Mouse (Mus musculus): Measurements from ENCODE around the gene Scarb2. TPM values are rescaled to one million over a fixed set of nuclear protein-coding genes. Genes with fewer than 3 reads are reported as not detected.

Scarb2 gene
- polyA plus RNA-seq, 1 experiment from 2014 or later: 18.7 TPM

DNA sequence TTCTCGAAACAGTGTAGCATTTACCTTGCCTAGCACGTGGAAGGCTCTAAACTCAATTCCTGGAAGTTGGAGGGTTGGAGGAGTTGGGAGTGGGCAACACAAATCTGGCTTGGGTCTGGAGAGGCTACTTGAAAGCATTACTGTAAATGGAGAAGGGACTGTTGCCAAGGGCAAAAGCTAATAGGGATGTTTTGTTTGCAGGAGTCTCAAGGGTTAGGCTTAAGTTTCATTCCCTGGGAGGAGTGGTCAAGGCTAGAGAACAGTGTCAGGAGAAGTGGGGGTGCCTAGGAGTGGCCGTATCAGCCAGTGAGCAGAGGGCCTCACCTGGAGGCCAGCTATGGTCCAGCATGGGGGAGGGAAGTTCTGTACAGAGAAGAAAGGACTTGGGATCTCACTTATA, 18.2 kb downstream of the Scarb2 start:
- 0 out of 2 replicates have a peak, but pooled peaks have one; percentile 8 for ATAC-seq (replicated peaks; ENCODE audit: extremely low read depth, insufficient read depth, low FRiP score)
- 58% methylated on average over 3 of the region's 3 CpGs for WGBS
- H3K27ac ChIP-seq (ENCODE audit: low read length): peak overlapping the region; percentile 74
- H3K27me3 ChIP-seq (ENCODE audit: control insufficient read depth, insufficient read depth, low read length): no peaks in the 10 kb centered on the region
- no peak overlapping the region for H3K4me2 ChIP-seq (ENCODE audit: low read depth, low read length)
- no peak overlapping the region for H3K4me3 ChIP-seq (ENCODE audit: low read length)
- H3K9ac ChIP-seq (ENCODE audit: low read length): no peak overlapping the region
- peaks cover 37% of the 10 kb centered on the region for H3K4me1 ChIP-seq (ENCODE audit: control insufficient read depth, insufficient read depth, low read length)
- peaks cover 4% of the 10 kb centered on the region for H3K9me3 ChIP-seq (replicated peaks; ENCODE audit: control insufficient read depth, low read length)
- H3K36me3 ChIP-seq (ENCODE audit: control insufficient read depth, insufficient read depth): peaks cover 12% of the 10 kb centered on the region

DNA sequence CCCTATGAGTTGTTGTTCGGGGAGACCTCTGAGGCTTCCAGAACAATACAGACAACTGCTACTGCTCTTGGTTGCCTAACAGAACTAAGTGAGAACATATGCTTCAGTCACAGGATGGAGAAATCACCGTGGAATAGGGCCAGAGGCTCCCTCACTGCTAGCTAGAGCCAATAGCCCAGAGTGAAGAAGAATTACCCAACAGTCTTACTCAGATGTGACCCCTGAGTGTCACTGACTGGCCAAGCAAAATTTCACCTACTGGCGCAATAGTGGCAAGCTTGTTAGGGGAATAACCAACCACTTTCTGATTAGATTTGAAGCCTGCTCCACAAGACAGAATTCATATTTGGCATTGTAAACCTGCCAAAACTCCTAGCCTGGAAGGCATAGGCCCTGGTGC, 19.9 kb downstream of the Scarb2 start:
- no peak for ATAC-seq (replicated peaks; ENCODE audit: extremely low read depth, insufficient read depth, low FRiP score)
- Histone ChIP-seq H3K9ac (ENCODE audit: low read length) (no peak overlapping the region), H3K27ac (ENCODE audit: low read length) (no peak overlapping the region), H3K27me3 (ENCODE audit: control insufficient read depth, insufficient read depth, low read length) (no peaks in the 10 kb centered on the region), H3K4me3 (ENCODE audit: low read length) (no peak overlapping the region), H3K4me1 (ENCODE audit: control insufficient read depth, insufficient read depth, low read length) (peaks cover 28% of the 10 kb centered on the region), H3K9me3 (replicated peaks; ENCODE audit: control insufficient read depth, low read length) (peaks cover 7% of the 10 kb centered on the region), H3K36me3 (ENCODE audit: control insufficient read depth, insufficient read depth) (peaks cover 24% of the 10 kb centered on the region), H3K4me2 (ENCODE audit: low read depth, low read length) (no peak overlapping the region)
- WGBS: 85% methylated on average over 3 of the region's 3 CpGs

DNA sequence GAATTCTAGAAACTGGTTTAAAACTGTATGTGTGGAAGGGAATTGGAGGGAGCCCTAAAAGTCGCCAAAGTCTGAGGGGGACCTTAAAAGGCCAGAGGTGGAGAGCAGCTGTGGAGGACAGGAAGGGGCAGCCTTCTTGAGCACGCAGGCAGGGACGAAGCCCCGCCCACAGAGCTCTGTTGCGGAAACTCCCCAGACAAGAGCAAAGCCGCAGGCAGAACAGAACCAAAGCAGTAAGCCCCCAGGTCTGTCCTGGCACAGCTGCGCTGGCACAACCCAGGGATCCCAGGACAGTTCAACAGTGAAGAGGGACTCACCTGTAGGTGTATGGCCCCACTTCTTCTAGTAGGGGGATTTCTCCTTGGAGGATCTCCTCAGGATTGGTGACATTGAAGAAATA, 21.8 kb downstream of the Scarb2 start:
- 55% methylated on average over 7 of the region's 7 CpGs for WGBS
- no peak for ATAC-seq (replicated peaks; ENCODE audit: extremely low read depth, insufficient read depth, low FRiP score)
- no peak overlapping the region for H3K4me2 ChIP-seq (ENCODE audit: low read depth, low read length)

DNA sequence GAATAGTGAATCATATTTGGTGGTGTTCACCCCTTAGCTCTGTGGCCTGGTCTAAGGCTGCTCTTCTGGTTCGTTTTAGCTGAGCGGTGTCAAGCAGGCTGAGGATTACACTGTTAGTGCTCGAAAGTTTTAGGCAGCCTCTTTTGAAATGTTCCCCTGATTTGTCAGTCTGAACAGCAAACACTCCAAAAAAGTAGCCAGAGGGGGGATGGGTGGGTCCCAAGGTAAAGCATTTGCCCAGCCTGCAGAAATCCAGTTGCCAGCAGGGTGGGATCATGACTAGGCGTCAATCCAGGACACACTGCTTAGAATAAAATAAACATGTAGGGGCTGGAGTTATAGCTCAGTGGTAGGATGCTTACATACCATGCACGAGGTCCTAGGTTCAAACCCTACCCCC, 33.8 kb downstream of the Scarb2 start:
- no peak for ATAC-seq (replicated peaks; ENCODE audit: extremely low read depth, insufficient read depth, low FRiP score)
- H3K4me3 ChIP-seq (ENCODE audit: low read length): no peak overlapping the region
- H3K9me3 ChIP-seq (replicated peaks; ENCODE audit: control insufficient read depth, low read length): no peaks in the 10 kb centered on the region
- peaks cover 5% of the 10 kb centered on the region; the same call in 1 of the 2 replicates for H3K36me3 ChIP-seq (ENCODE audit: control insufficient read depth, insufficient read depth)
- H3K4me2 ChIP-seq (ENCODE audit: low read depth, low read length): no peak overlapping the region
- H3K9ac ChIP-seq (ENCODE audit: low read length): no peak overlapping the region
- peaks cover 20% of the 10 kb centered on the region for H3K4me1 ChIP-seq (ENCODE audit: control insufficient read depth, insufficient read depth, low read length)
- H3K27me3 ChIP-seq (ENCODE audit: control insufficient read depth, insufficient read depth, low read length): no peaks in the 10 kb centered on the region
- 78% methylated on average over 5 of the region's 5 CpGs for WGBS
- no peak overlapping the region for H3K27ac ChIP-seq (ENCODE audit: low read length)

More for the DNA sequence above, 21.8 kb downstream of the Scarb2 start:
- Histone ChIP-seq H3K4me3 (ENCODE audit: low read length) (no peak overlapping the region), H3K27ac (ENCODE audit: low read length) (no peak overlapping the region; the same call in 1 of the 2 replicates), H3K9ac (ENCODE audit: low read length) (no peak overlapping the region), H3K9me3 (replicated peaks; ENCODE audit: control insufficient read depth, low read length) (peaks cover 7% of the 10 kb centered on the region), H3K27me3 (ENCODE audit: control insufficient read depth, insufficient read depth, low read length) (no peaks in the 10 kb centered on the region), H3K4me1 (ENCODE audit: control insufficient read depth, insufficient read depth, low read length) (peaks cover 25% of the 10 kb centered on the region), H3K36me3 (ENCODE audit: control insufficient read depth, insufficient read depth) (peaks cover 24% of the 10 kb centered on the region)

DNA sequence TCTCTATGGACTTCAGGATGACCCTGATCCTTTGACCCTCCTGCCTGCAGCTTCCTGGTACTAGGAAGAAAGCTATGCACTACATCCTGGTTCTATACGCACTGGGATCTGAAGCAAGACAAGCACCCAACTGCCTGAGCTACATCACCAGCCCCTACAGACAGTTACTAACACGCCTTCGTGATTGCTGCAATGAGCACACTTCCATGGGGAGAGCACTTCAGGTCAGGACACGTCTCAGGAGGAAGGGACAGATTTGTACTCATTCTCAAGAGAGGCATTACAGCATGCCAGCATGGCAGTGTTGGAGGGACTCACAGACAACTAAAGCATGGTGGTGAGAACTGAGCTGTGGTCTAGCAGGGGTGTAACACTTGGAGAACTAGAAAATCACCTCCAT, 35.1 kb downstream of the Scarb2 start:
- Histone ChIP-seq H3K36me3 (ENCODE audit: control insufficient read depth, insufficient read depth) (peaks cover 5% of the 10 kb centered on the region; the same call in 1 of the 2 replicates), H3K4me3 (ENCODE audit: low read length) (no peak overlapping the region), H3K4me2 (ENCODE audit: low read depth, low read length) (no peak overlapping the region), H3K9ac (ENCODE audit: low read length) (no peak overlapping the region), H3K9me3 (replicated peaks; ENCODE audit: control insufficient read depth, low read length) (no peaks in the 10 kb centered on the region), H3K27me3 (ENCODE audit: control insufficient read depth, insufficient read depth, low read length) (no peaks in the 10 kb centered on the region), H3K27ac (ENCODE audit: low read length) (no peak overlapping the region), H3K4me1 (ENCODE audit: control insufficient read depth, insufficient read depth, low read length) (peaks cover 32% of the 10 kb centered on the region)
- no peak for ATAC-seq (replicated peaks; ENCODE audit: extremely low read depth, insufficient read depth, low FRiP score)
- 82% methylated on average over 4 of the region's 4 CpGs for WGBS

DNA sequence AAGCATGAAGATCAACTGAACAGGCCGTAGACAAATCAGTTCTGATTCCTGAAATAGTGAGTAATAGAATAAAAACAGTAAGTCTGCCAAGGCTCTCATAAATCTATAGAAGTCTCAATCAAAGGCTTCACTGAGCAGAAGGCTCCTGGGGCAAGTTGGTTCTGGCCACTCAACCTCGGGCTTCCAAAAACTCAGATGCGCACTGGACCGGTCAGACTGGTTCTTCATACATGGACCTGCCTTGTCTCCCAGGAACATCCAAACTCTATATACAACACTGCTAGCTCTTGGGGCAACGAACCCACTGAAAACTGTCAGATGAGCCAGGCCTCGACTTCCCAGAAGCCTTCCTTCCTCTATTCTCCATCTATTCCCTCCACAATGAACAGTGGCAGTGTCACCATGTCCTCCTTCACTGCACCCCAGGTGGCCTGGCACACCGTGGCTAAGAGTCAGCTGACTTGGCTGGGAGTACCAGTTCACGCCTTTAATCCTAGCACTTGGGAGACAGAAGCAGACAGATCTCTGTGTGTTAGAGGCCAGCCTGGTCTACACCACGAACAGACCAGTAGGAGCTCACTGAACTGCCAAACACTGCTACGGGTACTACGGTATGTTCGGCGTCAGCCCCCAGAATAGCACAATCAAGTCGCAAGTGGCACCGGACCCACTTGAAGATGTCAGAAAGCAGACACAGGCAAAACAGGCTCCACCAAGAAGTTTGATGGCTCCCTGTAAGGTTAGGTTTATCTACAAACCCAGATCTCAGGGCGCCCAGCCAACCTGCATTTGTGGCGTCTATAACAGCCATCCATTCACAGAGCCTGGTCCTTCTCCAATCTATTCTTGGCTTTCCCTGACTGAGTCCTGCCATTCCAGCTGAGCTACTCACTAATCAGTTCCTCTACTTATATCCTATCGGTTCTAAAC, 37.2 kb downstream of the Scarb2 start:
- Histone ChIP-seq H3K27me3 (ENCODE audit: control insufficient read depth, insufficient read depth, low read length) (no peaks in the 10 kb centered on the region), H3K4me3 (ENCODE audit: low read length) (no peak overlapping the region), H3K27ac (ENCODE audit: low read length) (peak overlapping the region; percentile 46), H3K4me1 (ENCODE audit: control insufficient read depth, insufficient read depth, low read length) (peaks cover 32% of the 10 kb centered on the region), H3K9ac (ENCODE audit: low read length) (no peak overlapping the region), H3K4me2 (ENCODE audit: low read depth, low read length) (no peak overlapping the region), H3K9me3 (replicated peaks; ENCODE audit: control insufficient read depth, low read length) (no peaks in the 10 kb centered on the region), H3K36me3 (ENCODE audit: control insufficient read depth, insufficient read depth) (no peaks in the 10 kb centered on the region)
- peak; percentile 47 for ATAC-seq (replicated peaks; ENCODE audit: extremely low read depth, insufficient read depth, low FRiP score)
- WGBS: 62% methylated on average over 18 of the region's 18 CpGs

DNA sequence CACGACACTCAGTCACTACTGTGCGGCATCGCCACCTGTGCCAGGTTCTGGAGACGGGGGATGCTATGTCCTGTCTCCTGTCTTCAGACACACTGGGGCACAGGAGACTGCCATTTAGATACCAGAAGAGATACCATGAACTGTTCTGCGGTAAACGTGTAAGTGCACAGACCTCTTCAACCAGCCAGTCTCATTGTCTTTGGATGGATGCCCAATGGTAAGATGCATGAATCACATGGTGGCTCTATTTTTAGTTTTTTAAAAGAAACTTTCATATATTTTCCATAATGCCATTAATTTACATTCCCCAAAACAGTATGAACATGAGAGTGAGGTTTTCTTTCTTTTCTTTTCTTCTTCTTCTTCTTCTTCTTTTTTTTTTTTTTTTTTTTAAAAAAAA, 38.4 kb downstream of the Scarb2 start:
- Histone ChIP-seq H3K36me3 (ENCODE audit: control insufficient read depth, insufficient read depth) (no peaks in the 10 kb centered on the region), H3K4me3 (ENCODE audit: low read length) (no peak overlapping the region), H3K27me3 (ENCODE audit: control insufficient read depth, insufficient read depth, low read length) (no peaks in the 10 kb centered on the region), H3K4me1 (ENCODE audit: control insufficient read depth, insufficient read depth, low read length) (peaks cover 32% of the 10 kb centered on the region), H3K9ac (ENCODE audit: low read length) (no peak overlapping the region), H3K27ac (ENCODE audit: low read length) (peak overlapping the region; percentile 55), H3K9me3 (replicated peaks; ENCODE audit: control insufficient read depth, low read length) (no peaks in the 10 kb centered on the region), H3K4me2 (ENCODE audit: low read depth, low read length) (no peak overlapping the region)
- 49% methylated on average over 6 of the region's 6 CpGs for WGBS
- no peak for ATAC-seq (replicated peaks; ENCODE audit: extremely low read depth, insufficient read depth, low FRiP score)

DNA sequence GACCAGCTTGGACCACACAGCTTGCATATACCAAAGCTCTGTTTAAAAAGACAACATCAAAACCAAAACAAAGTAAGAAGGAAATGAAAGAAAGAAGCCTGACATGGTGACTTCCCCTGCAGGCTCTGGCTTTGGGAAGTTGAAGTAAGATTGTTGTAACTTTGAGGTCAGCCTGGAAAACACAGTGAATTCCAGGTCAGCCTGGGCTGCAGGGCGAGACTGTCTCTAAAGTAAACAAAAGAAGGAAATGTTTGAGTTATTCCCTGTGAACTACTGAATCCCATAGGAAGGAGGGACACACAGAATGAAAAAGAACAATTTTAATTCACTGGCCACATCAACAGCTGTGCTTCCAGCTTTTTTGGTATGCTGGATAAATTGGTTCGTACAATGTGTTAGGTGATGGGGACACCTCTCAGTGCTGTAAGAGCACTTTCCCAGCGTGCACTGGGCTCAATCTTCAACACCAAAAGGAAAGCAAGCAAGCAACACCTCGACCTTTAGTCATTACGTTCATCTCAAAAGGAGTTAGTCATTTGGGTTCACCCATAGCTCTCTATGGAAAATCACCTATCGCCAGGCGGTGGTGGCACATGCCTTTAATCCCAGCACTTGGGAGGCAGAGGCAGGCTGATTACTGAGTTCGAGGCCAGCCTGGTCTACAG, 39.4 kb downstream of the Scarb2 start:
- Histone ChIP-seq H3K4me2 (ENCODE audit: low read depth, low read length) (no peak overlapping the region), H3K4me1 (ENCODE audit: control insufficient read depth, insufficient read depth, low read length) (peaks cover 32% of the 10 kb centered on the region), H3K36me3 (ENCODE audit: control insufficient read depth, insufficient read depth) (no peaks in the 10 kb centered on the region), H3K9ac (ENCODE audit: low read length) (no peak overlapping the region), H3K27ac (ENCODE audit: low read length) (peak overlapping the region; percentile 31; the same call in 1 of the 2 replicates), H3K4me3 (ENCODE audit: low read length) (no peak overlapping the region), H3K27me3 (ENCODE audit: control insufficient read depth, insufficient read depth, low read length) (no peaks in the 10 kb centered on the region), H3K9me3 (replicated peaks; ENCODE audit: control insufficient read depth, low read length) (no peaks in the 10 kb centered on the region)
- 63% methylated on average over 8 of the region's 8 CpGs for WGBS
- no peak for ATAC-seq (replicated peaks; ENCODE audit: extremely low read depth, insufficient read depth, low FRiP score)

DNA sequence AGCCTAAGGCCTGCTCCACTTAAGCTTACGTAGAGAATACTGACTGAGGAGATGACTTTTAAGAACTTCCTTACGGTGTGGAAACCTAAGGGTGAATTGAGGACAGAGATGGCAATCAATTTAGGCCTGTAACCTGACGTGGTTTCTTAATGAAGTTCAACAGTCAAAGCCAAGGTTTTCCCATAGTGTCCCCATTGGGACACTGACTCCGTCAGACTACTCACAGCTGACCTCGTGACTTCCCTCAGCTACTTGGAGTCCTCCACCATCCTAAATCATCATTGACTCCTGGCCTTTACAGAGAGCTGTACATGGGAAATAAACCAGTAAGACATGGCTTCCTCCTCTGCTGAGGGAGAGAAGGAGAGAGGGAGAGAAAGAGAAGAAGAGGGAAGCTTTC, 41.1 kb downstream of the Scarb2 start:
- peaks cover 4% of the 10 kb centered on the region for H3K36me3 ChIP-seq (ENCODE audit: control insufficient read depth, insufficient read depth)
- peaks cover 32% of the 10 kb centered on the region for H3K4me1 ChIP-seq (ENCODE audit: control insufficient read depth, insufficient read depth, low read length)
- H3K4me2 ChIP-seq (ENCODE audit: low read depth, low read length): no peak overlapping the region
- H3K4me3 ChIP-seq (ENCODE audit: low read length): no peak overlapping the region
- H3K9ac ChIP-seq (ENCODE audit: low read length): no peak overlapping the region
- H3K27me3 ChIP-seq (ENCODE audit: control insufficient read depth, insufficient read depth, low read length): no peaks in the 10 kb centered on the region
- no peaks in the 10 kb centered on the region for H3K9me3 ChIP-seq (replicated peaks; ENCODE audit: control insufficient read depth, low read length)
- WGBS: 87% methylated on average over 5 of the region's 5 CpGs
- H3K27ac ChIP-seq (ENCODE audit: low read length): no peak overlapping the region
- no peak for ATAC-seq (replicated peaks; ENCODE audit: extremely low read depth, insufficient read depth, low FRiP score)

All from heart, embryonic 16.5 days (tissue).